Mouse (Mus musculus): Measurements from ENCODE around the gene Zfp462. TPM values are rescaled to one million over a fixed set of nuclear protein-coding genes. Genes with fewer than 3 reads are reported as not detected.

The Zfp462 gene
- polyA plus RNA-seq, 2 experiments: 4.2 to 26.7 TPM

GRCm38 (mm10) chr4:54965169-54965695, 20.4 kb downstream of the Zfp462 start:
- ATAC-seq (ENCODE audit: low FRiP score, low read depth): no peak
- H3K27ac ChIP-seq (replicated peaks; ENCODE audit: low read depth, low read length): no peak overlapping the region
- H3K4me3 ChIP-seq (replicated peaks; ENCODE audit: low read length): no peak overlapping the region
- peaks cover 8% of the 10 kb centered on the region; the same call in 1 of the 2 replicates for H3K36me3 ChIP-seq (ENCODE audit: control insufficient read depth, insufficient read depth, low read length)
- no peaks in the 10 kb centered on the region for H3K9me3 ChIP-seq (ENCODE audit: control insufficient read depth, low read length)
- H3K27me3 ChIP-seq (ENCODE audit: control insufficient read depth, insufficient read depth, low read length): no peaks in the 10 kb centered on the region
- H3K4me2 ChIP-seq (replicated peaks; ENCODE audit: low read depth, low read length, severe bottlenecking): no peak overlapping the region
- H3K9ac ChIP-seq (ENCODE audit: low read depth, low read length, severe bottlenecking): no peak overlapping the region
- 73% methylated on average over 9 of the region's 9 CpGs for WGBS
- no peak for TF ChIP-seq POLR2A (IDR thresholded peaks at IDR 0.05; ENCODE audit: borderline replicate concordance, extremely low read depth, insufficient read depth, insufficient read length)
- DNase-seq (ENCODE audit: low spot score): no peak
- peaks cover 13% of the 10 kb centered on the region for H3K4me1 ChIP-seq (ENCODE audit: control insufficient read depth, insufficient read depth, low read length)

GRCm38 (mm10) chr4:54966161-54966806, 21.4 kb downstream of the Zfp462 start:
- Histone ChIP-seq H3K27ac (replicated peaks; ENCODE audit: low read depth, low read length) (no peak overlapping the region), H3K4me2 (replicated peaks; ENCODE audit: low read depth, low read length, severe bottlenecking) (no peak overlapping the region), H3K27me3 (ENCODE audit: control insufficient read depth, insufficient read depth, low read length) (no peaks in the 10 kb centered on the region), H3K9ac (ENCODE audit: low read depth, low read length, severe bottlenecking) (no peak overlapping the region), H3K36me3 (ENCODE audit: control insufficient read depth, insufficient read depth, low read length) (peaks cover 8% of the 10 kb centered on the region; the same call in 1 of the 2 replicates), H3K4me3 (replicated peaks; ENCODE audit: low read length) (no peak overlapping the region), H3K4me1 (ENCODE audit: control insufficient read depth, insufficient read depth, low read length) (peaks cover 13% of the 10 kb centered on the region), H3K9me3 (ENCODE audit: control insufficient read depth, low read length) (no peaks in the 10 kb centered on the region)
- no peak for ATAC-seq (ENCODE audit: low FRiP score, low read depth)
- no peak for TF ChIP-seq POLR2A (IDR thresholded peaks at IDR 0.05; ENCODE audit: borderline replicate concordance, extremely low read depth, insufficient read depth, insufficient read length)
- peak; percentile 14 for DNase-seq (ENCODE audit: low spot score)
- 51% methylated on average over 17 of the region's 17 CpGs for WGBS

GRCm38 (mm10) chr4:54967166-54967565, 22.3 kb downstream of the Zfp462 start:
- H3K27me3 ChIP-seq (ENCODE audit: control insufficient read depth, insufficient read depth, low read length): no peaks in the 10 kb centered on the region
- peaks cover 2% of the 10 kb centered on the region; the same call in 1 of the 2 replicates for H3K36me3 ChIP-seq (ENCODE audit: control insufficient read depth, insufficient read depth, low read length)
- no peak overlapping the region for H3K27ac ChIP-seq (replicated peaks; ENCODE audit: low read depth, low read length)
- no peak overlapping the region for H3K4me3 ChIP-seq (replicated peaks; ENCODE audit: low read length)
- no peak for TF ChIP-seq POLR2A (IDR thresholded peaks at IDR 0.05; ENCODE audit: borderline replicate concordance, extremely low read depth, insufficient read depth, insufficient read length)
- ATAC-seq (ENCODE audit: low FRiP score, low read depth): no peak
- peaks cover 13% of the 10 kb centered on the region for H3K4me1 ChIP-seq (ENCODE audit: control insufficient read depth, insufficient read depth, low read length)
- DNase-seq (ENCODE audit: low spot score): no peak
- no peak overlapping the region for H3K4me2 ChIP-seq (replicated peaks; ENCODE audit: low read depth, low read length, severe bottlenecking)
- no peak overlapping the region for H3K9ac ChIP-seq (ENCODE audit: low read depth, low read length, severe bottlenecking)
- 87% methylated on average over 4 of the region's 4 CpGs for WGBS
- H3K9me3 ChIP-seq (ENCODE audit: control insufficient read depth, low read length): no peaks in the 10 kb centered on the region

- Histone ChIP-seq H3K4me3 (replicated peaks; ENCODE audit: low read length) (no peak overlapping the region), H3K27me3 (ENCODE audit: control insufficient read depth, insufficient read depth, low read length) (no peaks in the 10 kb centered on the region), H3K4me1 (ENCODE audit: control insufficient read depth, insufficient read depth, low read length) (peaks cover 13% of the 10 kb centered on the region), H3K36me3 (ENCODE audit: control insufficient read depth, insufficient read depth, low read length) (peaks cover 2% of the 10 kb centered on the region; the same call in 1 of the 2 replicates), H3K4me2 (replicated peaks; ENCODE audit: low read depth, low read length, severe bottlenecking) (no peak overlapping the region), H3K9ac (ENCODE audit: low read depth, low read length, severe bottlenecking) (no peak overlapping the region), H3K9me3 (ENCODE audit: control insufficient read depth, low read length) (no peaks in the 10 kb centered on the region), H3K27ac (replicated peaks; ENCODE audit: low read depth, low read length) (no peak overlapping the region)
- DNase-seq (ENCODE audit: low spot score) (no peak), ATAC-seq (ENCODE audit: low FRiP score, low read depth) (no peak)
- WGBS: 80% methylated on average over 5 of the region's 5 CpGs
- no peak for TF ChIP-seq POLR2A (IDR thresholded peaks at IDR 0.05; ENCODE audit: borderline replicate concordance, extremely low read depth, insufficient read depth, insufficient read length)
Observed at GRCm38 (mm10) chr4:54967721-54968120, 22.9 kb downstream of the Zfp462 start.

GRCm38 (mm10) chr4:54969671-54970295, 24.9 kb downstream of the Zfp462 start:
- ATAC-seq (ENCODE audit: low FRiP score, low read depth) (no peak), DNase-seq (ENCODE audit: low spot score) (no peak)
- H3K4me1 ChIP-seq (ENCODE audit: control insufficient read depth, insufficient read depth, low read length): peaks cover 13% of the 10 kb centered on the region
- H3K27ac ChIP-seq (replicated peaks; ENCODE audit: low read depth, low read length): no peak overlapping the region
- no peak overlapping the region for H3K9ac ChIP-seq (ENCODE audit: low read depth, low read length, severe bottlenecking)
- no peaks in the 10 kb centered on the region for H3K9me3 ChIP-seq (ENCODE audit: control insufficient read depth, low read length)
- H3K4me3 ChIP-seq (replicated peaks; ENCODE audit: low read length): no peak overlapping the region
- H3K4me2 ChIP-seq (replicated peaks; ENCODE audit: low read depth, low read length, severe bottlenecking): no peak overlapping the region
- 87% methylated on average over 12 of the region's 12 CpGs for WGBS
- TF ChIP-seq POLR2A (IDR thresholded peaks at IDR 0.05; ENCODE audit: borderline replicate concordance, extremely low read depth, insufficient read depth, insufficient read length): no peak
- H3K27me3 ChIP-seq (ENCODE audit: control insufficient read depth, insufficient read depth, low read length): no peaks in the 10 kb centered on the region
- H3K36me3 ChIP-seq (ENCODE audit: control insufficient read depth, insufficient read depth, low read length): peaks cover 2% of the 10 kb centered on the region; the same call in 1 of the 2 replicates

Measured in limb, embryonic 14.5 days (tissue).